Mouse (Mus musculus) thymus, adult 2 months (tissue): ENCODE results near the gene Tcirg1. TPM values are rescaled to one million over a fixed set of nuclear protein-coding genes. Genes with fewer than 3 reads are reported as not detected.

Experiments used
- DNase-seq: peaks from one replicate; pipeline ENCODE4 v3.0.0; 2021
- H3K27ac ChIP-seq: fragments of 200-500 bp; 2 replicates; pipeline ENCODE4 v1.5.1; 2012; ENCODE audit warnings: low read length, control low read depth; ENCODE audit not compliant: control insufficient read depth, insufficient read depth
- H3K27me3 ChIP-seq: fragments of 200-500 bp; 2 replicates; pipeline ENCODE4 v1.6.1; 2012; ENCODE audit warnings: mild to moderate bottlenecking, low read length, moderate library complexity, mixed read lengths; ENCODE audit not compliant: control insufficient read depth, insufficient read depth
- H3K36me3 ChIP-seq: fragments of 200-500 bp; 2 replicates; pipeline ENCODE4 v1.6.1; 2012; ENCODE audit warnings: mild to moderate bottlenecking, low read length, moderate library complexity; ENCODE audit not compliant: control insufficient read depth, insufficient read depth
- H3K4me1 ChIP-seq: fragments of 200-500 bp; replicated peaks from 2 replicates; pipeline ENCODE4 v1.6.1; 2012; ENCODE audit warnings: low read length; ENCODE audit not compliant: control insufficient read depth, insufficient read depth
- H3K4me3 ChIP-seq: fragments of 200-500 bp; 2 replicates; pipeline ENCODE4 v1.5.1; 2012; ENCODE audit warnings: mild to moderate bottlenecking, low read length, control low read depth, moderate library complexity; ENCODE audit not compliant: control insufficient read depth, insufficient read depth
- CTCF ChIP-seq: fragments of 200-500 bp; IDR thresholded peaks from 2 replicates; pipeline ENCODE4 v1.5.1; 2012; ENCODE audit warnings: mild to moderate bottlenecking, control low read depth, low read length, moderate library complexity, borderline replicate concordance; ENCODE audit not compliant: control insufficient read depth, poor library complexity, insufficient read depth; ENCODE audit errors: extremely low read depth
- POLR2A ChIP-seq: fragments of 200-500 bp; IDR thresholded peaks from 2 replicates; pipeline ENCODE4 v1.6.1; 2012; ENCODE audit warnings: mild to moderate bottlenecking, low read length, control low read depth, moderate library complexity; ENCODE audit not compliant: control insufficient read depth, poor library complexity, insufficient read depth; ENCODE audit errors: extremely low read depth
- WGBS: fragments of 180-500 bp; shearing (Covaris S2); methylation state at CpG from one replicate; pipeline ENCODE4 v1.1.7; 2018; 5-methylcytosine and 5-hydroxymethylcytosine counted together
- polyA plus RNA-seq: library from polyadenylated mRNA; depleted of rRNA; stranded (reverse); fragments of >200 nt; gene quantifications from 2 replicates; pipeline ENCODE4 v1.2.3, GENCODE M21; 2012

Tcirg1 gene
- polyA plus RNA-seq, 1 experiment = 293 TPM

DNA sequence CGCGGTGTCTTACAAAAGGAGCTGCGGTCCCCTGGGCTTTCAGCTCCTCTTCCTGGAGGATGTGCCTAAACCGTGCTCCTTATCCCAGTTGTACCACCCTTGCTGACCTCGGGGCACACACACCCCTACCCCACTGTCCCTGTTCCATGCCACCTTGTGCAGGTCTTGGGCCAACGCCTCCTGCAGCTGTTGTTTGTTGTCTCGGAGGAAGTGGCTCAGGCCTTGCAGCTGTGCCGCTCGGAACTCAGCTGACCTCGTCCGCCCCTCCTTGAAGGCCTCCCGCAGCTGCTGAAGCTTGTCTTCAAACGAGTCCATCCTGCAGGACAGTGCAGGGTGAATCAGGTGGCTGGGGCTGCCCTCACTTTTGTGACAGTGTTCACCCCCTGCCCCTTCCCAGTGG is 16.7 kb upstream of the Tcirg1 start:
- Histone ChIP-seq H3K27ac (peak overlapping the region; percentile 22; the same call in 1 of the 2 replicates), H3K4me3 (no peak overlapping the region), H3K4me1 (peaks cover 20% of the 10 kb centered on the region), H3K27me3 (no peaks in the 10 kb centered on the region), H3K36me3 (no peaks in the 10 kb centered on the region)
- TF ChIP-seq POLR2A = no peak
- DNase-seq = no peak
- 39% methylated on average over 13 of the region's 13 CpGs for WGBS

DNA sequence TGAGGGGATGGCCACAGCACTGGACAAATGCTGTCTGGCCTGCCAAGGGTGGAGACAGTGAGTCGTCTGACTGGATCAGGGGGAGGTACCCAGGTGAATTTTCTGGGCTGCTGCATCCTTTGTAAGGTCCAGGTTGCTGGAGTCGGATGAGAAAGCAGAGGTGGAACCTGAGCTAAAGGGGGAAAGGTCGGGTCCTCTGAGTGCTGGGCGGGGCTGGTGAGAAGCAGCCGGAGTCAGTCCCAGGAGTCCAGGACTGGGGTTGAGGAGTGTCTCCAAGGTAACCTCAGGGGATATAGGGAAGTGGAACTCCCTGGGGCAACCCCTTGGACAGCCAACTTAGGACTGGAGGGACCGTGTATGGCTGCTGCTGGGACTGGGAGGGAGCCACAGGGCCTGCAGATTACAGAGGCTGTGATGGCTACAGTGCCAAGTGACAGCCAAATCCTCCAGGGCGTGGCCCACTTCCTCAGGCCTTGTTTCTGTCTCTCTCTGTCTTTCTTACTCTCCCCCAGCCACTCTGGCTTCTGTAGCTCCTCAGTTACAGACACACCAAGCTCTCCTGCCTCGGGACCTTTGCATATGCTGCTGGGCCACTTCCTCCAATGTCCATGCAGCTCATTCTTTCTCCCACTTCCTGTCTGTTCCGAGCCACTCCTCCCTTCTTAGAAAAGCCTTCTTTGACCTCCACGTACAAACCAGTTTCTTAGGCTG is 15.9 kb upstream of the Tcirg1 start:
- TF ChIP-seq CTCF (no peak), POLR2A (no peak)
- Histone ChIP-seq H3K27me3 (no peaks in the 10 kb centered on the region), H3K4me1 (peaks cover 20% of the 10 kb centered on the region), H3K27ac (peak overlapping the region; percentile 22; the same call in 1 of the 2 replicates), H3K4me3 (no peak overlapping the region), H3K36me3 (no peaks in the 10 kb centered on the region)
- DNase-seq = no peak
- WGBS = 66% methylated on average over 10 of the region's 10 CpGs

DNA sequence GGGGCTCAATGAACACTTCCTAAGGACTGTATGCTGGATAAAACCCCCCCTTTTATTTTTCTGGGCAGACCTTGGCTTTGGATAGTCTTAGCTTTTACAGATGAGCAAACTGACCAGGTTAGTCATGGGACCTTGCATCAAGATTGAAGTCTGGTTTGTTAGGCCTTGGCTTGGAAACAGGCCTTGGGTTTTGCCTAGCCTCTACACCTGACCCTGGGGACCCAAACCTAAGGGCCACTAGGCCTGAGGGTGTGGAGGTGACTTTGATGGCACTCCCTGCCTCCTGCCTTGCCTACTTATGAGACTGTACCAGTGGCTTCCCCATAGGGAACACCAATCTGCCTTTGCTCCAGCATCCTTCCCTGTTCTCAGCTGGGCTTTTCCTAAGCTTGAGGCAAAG is 13.0 kb upstream of the Tcirg1 start:
- TF ChIP-seq POLR2A = no peak
- TF ChIP-seq CTCF = no peak
- no peaks in the 10 kb centered on the region for H3K27me3 ChIP-seq
- H3K4me3 ChIP-seq = no peak overlapping the region
- no peak for DNase-seq
- peaks cover 20% of the 10 kb centered on the region for H3K4me1 ChIP-seq
- no peak overlapping the region for H3K27ac ChIP-seq
- H3K36me3 ChIP-seq = no peaks in the 10 kb centered on the region

DNA sequence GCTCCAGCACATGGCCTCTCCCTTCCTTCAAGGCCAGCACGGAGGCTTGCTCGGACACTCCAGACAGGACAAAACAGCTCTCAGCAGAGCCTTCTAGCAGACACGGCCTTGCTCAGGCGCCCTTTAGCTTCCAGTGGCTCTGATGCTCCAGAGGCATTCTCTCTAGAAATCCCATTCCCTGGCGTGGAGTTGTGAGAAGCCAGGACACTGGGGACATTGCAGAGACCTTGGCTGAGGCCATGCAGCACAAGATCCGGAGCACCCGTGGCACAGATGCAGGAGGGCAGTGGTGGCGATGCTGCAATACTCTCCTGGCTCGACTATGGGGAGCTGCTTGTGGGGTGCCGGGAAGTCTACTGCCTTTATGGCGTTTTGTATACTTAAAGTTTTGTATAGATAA is 9.8 kb upstream of the Tcirg1 start:
- no peak for TF ChIP-seq POLR2A
- TF ChIP-seq CTCF = no peak
- WGBS = 94% methylated on average over 11 of the region's 11 CpGs
- peaks cover 13% of the 10 kb centered on the region for H3K4me1 ChIP-seq
- no peaks in the 10 kb centered on the region for H3K36me3 ChIP-seq
- H3K4me3 ChIP-seq = no peak overlapping the region
- no peak for DNase-seq
- H3K27ac ChIP-seq = no peak overlapping the region
- H3K27me3 ChIP-seq = no peaks in the 10 kb centered on the region

DNA sequence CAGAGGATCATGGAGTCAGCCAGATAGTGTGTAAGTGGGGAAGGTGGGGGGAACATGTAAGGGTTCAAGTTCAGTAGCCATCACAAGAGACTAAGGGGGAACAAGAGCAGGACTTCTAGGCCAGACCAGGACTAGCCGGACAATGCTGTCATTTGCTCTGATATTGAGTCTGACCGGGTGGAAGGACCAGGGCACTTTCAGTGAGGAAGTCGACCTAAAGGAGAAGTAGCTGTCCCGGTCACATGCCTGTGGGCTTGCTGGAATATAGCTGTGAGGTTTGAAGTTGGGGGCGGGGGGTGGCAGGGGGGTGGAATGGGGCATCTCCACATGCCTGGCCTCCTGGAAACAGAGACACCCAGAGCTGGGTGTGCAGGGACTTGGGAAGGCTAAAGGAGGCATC is 7.6 kb upstream of the Tcirg1 start:
- no peak for TF ChIP-seq CTCF
- no peak for TF ChIP-seq POLR2A
- 65% methylated on average over 5 of the region's 5 CpGs for WGBS
- H3K27ac ChIP-seq = no peak overlapping the region
- peaks cover 17% of the 10 kb centered on the region for H3K4me1 ChIP-seq
- H3K27me3 ChIP-seq = no peaks in the 10 kb centered on the region
- H3K36me3 ChIP-seq = no peaks in the 10 kb centered on the region
- no peak for DNase-seq
- H3K4me3 ChIP-seq = no peak overlapping the region

DNA sequence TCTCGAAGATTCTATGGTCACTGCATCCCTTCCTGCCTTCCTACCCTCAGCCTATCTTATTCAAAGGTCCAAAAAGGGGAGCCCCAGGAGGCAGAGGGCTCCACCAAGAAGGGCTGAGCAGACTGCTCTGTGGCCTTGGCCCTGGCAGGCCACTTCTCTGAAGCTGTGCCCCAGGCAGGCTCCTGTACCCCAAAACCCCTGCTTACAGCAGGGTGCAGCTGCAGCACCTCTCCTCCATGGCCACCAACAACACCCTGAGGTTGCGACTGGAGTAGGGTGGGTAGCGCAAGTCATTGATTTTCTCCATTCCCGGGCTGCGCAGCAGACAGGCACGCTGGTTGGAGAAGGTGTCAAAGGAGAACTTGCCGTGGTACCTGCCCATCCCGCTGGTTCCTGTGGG is 6.8 kb upstream of the Tcirg1 start:
- TF ChIP-seq CTCF (no peak), POLR2A (no peak)
- 81% methylated on average over 8 of the region's 8 CpGs for WGBS
- DNase-seq = no peak
- Histone ChIP-seq H3K4me3 (0 out of 2 replicates have a peak overlapping the region, but pooled peaks have one; percentile 3), H3K27ac (no peak overlapping the region; the same call in 1 of the 2 replicates), H3K36me3 (no peaks in the 10 kb centered on the region; the same call in 1 of the 2 replicates), H3K4me1 (peaks cover 17% of the 10 kb centered on the region), H3K27me3 (no peaks in the 10 kb centered on the region)
